Mouse (Mus musculus) liver, embryonic 14.5 days (tissue): ENCODE measurements around the gene Mbnl2.

Source experiments
- CTCF ChIP-seq: IDR thresholded peaks from 2 replicates; pipeline ENCODE4 v1.5.1; 2016; ENCODE audit warnings: antibody characterized with exemption, low read depth, control low read depth
- EP300 ChIP-seq: IDR thresholded peaks from 2 replicates; pipeline ENCODE4 v1.6.1; 2016; ENCODE audit warnings: antibody characterized with exemption, low read depth

- no peak for TF ChIP-seq EP300
- no peak for TF ChIP-seq CTCF
Observed at GRCm38 (mm10) chr14:120353211-120353610, 77.7 kb downstream of the Mbnl2 start.
